Mouse (Mus musculus): ENCODE data around the gene Kcp.

Kcp gene

DNA sequence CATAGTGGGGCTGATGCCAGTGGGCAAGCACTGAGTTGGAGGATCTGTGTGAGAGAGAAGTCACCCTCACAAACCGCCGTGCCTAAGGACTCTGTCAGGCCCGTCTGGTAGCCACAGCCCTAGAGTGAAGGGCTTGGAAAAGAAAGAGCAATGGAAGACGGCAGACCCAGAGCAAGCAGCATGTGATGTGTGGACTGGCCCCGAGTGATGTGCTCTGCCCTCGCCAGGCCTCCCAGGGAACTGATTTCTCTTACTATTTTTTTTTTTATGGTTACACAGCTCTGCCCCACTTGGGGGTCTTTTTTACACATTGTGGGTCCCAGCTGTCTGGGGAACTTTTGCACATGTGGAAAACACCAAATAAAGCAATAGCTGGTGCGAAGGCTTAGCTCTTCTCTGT, 46.2 kb downstream of the Kcp start:
- no peak for DNase-seq

DNA sequence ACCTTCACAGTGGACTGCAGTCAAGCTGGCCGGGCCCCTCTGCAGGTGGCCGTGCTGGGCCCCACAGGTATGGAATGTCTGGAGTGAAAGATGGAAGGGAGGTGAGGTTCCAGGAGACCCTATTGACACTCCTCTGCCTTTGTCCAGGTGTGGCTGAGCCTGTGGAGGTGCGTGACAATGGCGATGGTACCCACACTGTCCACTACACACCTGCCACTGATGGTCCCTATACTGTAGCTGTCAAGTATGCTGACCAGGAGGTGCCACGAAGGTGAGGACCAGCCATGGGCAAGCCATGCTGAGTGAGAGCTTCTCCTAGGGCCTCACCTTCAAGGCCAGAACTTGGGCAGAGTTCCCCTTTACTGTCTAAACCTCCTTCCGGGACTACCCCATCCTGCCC, 57.1 kb downstream of the Kcp start:
- no peak for DNase-seq

DNA sequence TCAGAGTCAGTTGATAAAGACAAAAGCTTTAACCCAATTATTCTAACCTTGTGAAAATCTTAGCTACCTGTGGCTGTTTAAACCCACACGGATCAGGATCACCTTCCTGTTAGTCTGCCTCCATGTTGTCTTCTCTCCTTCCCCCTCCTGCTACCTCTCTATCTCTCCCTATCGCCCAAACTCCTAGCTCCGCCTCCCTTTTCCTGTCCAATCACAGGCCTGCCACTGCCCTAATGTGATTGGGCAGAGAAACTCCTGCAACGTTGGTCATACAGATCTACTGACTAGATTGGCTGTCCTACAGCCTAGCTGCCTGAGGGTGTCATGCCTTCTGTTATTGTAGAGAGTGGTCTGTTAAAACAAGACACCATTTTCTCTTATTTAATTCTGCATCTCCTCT, 57.9 kb downstream of the Kcp start:
- DNase-seq = peak; percentile 22

DNA sequence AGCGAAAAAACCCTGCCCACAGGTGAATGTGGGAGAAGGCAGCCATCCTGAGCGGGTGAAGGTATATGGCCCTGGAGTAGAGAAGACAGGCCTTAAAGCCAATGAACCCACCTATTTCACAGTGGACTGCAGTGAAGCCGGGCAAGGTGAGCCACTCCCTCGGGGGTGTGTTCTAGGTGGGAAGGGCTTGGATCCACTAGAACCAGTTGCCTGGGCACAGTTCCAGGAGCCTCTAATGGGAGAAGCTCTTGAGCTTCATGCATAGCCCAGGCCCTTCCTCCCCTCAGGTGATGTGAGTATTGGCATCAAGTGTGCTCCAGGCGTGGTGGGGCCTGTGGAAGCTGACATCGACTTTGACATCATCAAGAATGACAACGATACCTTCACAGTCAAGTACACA, 62.4 kb downstream of the Kcp start:
- DNase-seq = no peak

DNA sequence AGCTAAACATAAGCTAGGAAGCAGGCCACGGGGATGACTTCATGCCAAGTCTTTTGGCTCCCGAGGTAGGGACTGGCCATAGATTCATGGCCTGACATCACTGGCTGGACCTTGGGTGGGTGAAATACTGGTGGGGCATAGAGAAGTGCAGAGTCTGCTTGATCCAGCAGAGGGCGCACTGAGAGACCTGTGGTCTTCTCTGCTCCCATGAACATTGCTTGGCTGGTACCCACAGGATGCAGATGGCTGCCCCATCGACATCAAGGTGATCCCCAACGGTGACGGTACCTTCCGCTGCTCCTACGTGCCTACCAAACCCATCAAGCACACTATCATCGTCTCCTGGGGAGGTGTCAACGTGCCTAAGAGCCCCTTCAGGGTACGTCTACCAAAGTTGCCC, 63.0 kb downstream of the Kcp start:
- DNase-seq = peak; percentile 59

DNA sequence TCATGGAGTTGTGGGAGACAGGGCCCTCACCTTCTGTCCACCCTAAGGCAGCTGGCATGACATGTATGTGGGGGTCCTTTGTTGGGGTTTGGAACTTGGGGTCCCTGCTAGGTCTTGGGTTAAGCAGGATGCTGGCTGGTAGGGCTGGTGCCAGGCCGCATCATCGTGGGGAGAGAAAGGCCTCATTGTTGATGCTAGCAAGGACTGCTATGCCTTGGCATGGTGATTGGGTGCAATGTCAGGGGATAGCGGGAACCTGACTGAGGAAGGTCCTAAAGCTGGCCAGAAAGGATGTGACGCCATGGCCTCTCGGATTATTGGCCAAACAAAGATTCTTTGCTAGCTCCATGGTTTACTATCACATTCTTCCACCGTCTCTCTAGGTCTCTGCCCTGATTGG, 68.0 kb downstream of the Kcp start:
- no peak for DNase-seq

DNA sequence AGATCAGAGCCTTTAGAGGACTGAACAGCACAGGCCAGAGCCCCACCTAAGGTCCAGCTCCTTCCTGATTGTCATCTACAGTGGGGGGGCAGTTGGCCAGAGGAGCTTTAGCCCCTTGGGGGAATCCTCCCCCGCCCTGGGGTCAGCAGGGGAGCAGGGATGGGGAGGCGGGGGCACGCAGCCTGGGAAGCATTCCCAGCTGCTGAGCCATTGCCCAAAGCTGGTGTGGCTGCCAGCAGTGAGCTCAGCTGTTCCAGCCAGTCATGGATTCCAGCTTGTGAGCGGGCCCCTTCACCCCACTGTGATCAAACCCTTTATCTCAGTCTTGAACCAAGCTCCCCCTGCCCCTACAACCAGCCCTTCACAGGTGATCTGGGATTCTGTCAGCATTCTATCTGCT, 68.5 kb downstream of the Kcp start:
- no peak for DNase-seq

DNA sequence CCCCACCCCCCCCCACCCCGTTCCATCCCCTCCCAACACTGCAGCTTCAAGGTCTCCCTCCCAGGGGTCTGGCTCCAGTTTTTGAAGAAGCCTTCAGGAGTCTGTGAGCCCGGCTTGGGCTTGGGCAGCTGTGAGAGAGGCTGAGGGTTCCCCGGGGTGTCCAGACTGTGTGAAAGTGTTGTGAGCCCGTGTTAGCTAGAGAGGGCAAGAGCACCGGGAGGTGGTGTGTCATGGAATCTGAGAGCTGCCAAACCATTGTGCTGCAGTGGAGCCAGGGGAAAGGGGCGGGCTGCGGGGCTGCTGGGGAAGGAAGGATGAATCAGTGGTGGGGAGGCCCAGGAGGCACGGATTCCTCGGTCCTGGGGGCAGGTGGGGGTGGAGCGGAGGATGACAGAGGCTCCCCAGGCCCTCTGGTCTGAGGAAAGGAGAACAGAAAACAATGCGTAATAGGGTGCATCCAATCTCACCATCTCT, 71.3 kb downstream of the Kcp start:
- peak; percentile 51 for DNase-seq

DNA sequence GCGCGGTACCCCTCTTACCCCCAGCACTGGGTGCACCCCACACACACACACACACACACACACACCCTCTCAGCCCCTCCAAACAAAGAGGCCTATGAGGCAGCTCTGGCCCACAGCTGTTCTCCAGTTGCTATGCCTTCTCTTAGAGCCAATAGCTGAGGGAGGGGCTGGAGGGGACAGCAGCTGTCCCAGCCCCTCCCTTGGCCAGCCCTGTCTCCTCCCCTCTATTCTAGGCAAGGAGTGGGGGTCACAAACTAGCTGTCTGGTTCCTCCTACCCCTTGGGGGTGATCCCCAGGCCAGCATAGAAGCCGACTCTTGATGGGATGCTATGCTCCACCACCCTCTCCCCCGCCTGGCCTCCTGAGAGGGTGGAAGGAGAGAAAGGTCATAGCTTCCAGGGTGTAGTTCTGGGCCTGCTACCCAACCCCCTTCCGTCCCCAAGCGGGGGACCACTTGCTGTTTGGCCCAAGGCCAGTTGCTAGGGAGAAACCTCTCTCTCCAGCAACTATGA, 71.8 kb downstream of the Kcp start:
- peak; percentile 55 for DNase-seq

DNA sequence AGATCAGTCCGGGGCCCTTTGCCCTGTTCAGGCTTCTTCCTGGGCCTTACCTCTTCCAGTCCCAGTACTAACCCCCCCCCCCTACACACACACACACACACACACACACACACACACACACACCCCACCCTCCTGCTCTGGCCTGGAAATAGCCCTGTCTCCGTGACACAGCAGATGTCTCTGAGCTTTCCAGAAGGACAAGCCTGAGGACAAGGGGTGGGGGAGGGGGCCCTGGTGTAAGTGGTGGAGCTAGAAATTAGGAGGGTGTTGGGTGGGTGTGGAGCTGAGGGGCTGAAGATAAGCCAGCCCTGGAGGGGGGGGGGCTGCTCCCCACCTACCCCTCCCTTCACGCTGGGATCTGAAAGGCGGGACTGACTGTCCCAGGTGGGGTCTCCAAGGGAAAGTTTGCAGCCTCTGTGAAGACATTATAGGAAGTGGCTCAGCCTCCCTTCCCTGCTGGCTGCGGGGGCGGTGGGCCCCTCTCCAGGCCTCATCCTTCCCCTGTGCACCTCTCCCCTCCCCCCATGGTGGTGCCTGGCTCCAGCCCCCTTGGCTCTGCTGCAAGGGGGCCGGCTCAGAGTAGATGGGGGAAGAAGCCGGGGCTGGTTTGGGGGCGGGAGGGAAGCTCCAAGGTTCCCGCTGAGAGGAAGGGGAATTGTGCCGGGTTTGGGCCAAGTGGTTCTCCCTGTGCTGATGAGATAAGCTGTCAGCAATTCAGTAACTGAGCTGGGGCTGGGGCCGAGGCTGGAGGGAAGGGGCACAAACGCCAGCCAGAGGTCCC, 72.7 kb downstream of the Kcp start:
- DNase-seq = peak; percentile 79

DNA sequence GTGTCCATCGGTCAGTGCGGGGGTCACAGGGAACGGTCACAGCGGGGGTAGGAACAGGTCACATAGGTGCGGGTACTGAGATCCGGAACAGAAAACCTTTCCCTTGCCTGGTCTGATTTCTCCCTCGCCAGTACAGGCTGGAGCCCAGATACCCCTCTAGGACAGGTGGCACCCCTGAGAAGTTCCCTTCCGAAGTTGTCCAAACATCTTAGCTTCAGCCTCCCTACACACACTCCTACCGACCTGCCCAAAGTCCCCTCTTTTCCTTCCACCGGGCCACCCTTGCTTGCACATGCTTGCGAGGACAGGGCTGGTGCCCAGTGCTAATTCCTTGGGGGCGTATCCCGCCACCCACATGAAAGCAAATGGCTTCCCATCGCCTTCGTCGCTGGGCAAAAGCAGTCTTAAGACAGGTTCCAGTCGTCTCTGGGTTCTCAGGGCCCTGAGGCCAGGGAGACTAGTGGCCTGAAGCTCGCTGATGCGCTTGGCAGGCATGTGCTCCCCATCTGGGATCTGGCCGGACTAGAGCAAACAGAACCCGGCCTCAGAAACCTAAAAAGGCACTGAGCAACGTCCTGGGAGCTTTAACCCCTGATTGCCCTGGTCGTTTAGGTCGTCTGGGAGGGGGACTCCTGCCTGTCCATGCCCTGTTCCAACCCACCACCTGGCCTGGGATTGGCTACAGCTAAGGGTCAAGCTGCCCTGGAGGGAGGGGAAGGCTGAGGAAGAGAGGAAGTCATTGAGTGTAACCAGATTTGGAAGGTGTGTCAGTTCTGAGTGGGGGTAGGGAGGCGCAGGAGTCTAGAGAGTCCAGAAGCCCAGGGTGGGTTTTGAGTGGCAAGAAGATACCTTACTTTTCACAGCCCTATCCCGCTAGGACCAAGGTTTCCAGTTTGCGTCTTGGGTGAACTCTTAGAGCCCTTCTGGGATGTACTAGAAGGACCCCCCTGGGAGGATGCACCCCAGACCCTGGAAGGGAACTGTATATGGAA, 73.7 kb downstream of the Kcp start:
- no peak for DNase-seq

DNA sequence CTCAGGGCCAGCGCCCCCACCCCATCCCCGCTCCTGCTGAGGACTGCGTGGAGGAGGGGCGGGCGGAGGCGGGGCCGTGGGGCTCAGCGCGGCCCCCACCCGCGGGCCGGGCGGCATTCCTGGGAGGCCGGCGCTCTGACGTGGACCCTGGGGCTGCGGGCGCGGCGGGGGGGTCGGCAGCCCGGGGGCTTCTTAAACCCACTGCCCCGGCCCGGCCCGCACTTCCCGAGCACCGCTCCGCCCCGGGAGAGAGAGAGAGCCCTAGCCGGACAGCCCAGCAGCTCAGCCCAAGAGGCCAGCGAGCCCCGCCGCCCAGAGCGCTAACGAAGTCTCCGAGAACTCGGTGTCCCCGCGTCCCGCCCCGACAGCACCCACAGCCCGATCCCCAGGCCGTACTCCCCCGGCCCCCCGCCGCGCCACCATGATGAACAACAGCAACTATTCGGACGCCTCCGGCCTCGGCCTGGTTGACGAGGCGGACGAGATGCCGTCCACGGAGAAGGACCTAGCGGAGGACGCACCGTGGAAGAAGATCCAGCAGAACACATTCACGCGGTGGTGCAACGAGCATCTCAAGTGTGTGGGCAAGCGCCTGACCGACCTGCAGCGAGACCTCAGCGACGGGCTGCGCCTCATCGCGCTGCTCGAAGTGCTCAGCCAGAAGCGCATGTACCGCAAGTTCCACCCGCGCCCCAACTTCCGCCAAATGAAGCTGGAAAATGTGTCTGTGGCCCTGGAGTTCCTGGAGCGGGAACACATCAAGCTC, 74.5 kb downstream of the Kcp start, which contains the start of gene Flnc:
Gene Flnc, plus strand, starts transcription at position 219 of the 766 bp plus-strand sequence.
- DNase-seq = peak; percentile 49

DNA sequence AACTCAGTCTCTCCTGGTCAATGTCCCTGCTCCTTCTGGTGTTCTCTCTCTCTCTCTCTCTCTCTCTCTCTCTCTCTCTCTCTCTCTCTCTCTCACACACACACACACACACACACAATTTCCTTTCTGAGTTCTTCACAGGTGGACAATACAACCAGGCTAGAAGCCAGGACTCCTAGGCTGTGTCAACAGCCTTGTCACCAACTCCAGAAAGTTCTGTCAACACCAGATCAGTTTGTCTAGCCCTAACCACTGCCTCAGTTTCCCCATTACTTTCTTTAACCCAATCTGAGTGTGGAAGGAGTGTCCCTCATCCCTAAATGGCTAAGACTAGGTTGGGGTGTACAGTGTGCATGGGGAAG, 75.1 kb downstream of the Kcp start:
- no peak for DNase-seq

DNA sequence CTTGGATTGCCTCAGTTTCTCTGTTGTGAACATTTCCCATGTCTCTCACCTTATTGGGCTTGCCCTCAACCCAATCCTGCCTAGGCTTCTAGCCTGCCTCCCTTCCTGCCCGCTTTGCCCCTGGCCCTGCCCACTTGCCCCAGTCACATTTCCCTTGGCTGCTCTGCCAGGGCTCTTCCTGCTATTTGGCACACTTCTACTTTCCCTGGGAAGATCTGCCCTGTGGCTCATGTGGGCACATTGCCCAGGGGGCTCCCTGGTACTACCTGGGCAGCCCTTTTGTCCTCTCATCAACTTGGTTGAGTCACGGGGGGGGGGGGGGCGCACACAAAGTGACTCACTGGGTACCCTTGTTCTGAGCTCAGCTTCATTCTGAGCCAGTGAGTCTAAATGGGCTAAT, 75.6 kb downstream of the Kcp start:
- DNase-seq = no peak

DNA sequence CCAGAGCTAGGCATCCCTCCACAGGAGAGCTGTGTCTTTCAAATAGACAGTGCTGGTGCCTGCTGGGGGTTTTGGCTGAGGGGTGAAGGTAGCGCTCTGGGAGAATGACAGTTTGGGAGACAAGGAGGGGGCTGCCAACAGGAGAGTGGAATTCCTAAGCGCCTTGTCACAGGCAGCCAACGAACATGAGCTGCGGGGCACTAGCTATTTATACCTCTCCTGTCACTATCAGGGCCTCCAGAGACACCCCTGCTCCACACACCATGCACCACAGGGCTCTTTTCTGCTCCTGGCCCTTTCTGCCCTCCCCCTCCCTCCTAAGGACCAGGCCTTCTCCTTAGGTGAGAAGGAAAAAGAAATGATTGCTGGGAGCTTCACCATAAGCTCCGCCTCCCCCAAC, 76.3 kb downstream of the Kcp start:
- DNase-seq = no peak

DNA sequence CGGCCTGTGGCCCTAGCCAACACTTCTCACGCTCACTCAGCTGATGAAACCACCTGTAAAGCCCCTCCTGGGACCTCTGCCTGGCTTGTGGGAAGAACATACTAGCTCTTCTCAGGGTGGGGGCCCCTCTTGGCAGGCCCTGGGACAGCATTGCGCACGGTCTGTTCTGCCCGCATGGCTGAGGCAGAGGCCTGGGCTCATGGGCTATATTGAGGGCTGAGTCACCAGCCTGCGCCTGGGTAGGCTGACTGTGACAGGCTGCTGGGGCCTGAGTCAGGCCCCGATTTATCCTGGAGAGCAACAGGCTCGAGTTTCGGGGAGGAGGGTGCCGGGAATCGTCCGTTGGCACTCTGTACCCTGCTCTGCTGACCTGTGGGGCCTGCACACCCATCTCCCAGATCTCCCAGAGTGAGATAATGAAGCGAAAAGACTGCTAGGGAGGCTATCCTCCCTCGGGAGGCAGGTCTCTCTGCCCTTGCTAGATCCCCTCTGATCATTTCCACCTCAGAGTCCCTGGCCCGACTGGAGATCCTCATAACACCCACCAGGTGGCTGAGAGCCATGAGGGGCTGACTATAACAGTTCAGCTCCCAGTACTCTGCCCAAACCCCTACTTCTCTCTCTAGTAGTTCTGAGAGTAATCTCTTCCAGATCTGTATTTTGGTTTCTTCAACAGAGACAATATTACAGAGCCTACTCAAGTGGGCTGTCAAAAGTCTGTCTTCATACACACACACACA, 76.9 kb downstream of the Kcp start:
- DNase-seq = no peak

DNA sequence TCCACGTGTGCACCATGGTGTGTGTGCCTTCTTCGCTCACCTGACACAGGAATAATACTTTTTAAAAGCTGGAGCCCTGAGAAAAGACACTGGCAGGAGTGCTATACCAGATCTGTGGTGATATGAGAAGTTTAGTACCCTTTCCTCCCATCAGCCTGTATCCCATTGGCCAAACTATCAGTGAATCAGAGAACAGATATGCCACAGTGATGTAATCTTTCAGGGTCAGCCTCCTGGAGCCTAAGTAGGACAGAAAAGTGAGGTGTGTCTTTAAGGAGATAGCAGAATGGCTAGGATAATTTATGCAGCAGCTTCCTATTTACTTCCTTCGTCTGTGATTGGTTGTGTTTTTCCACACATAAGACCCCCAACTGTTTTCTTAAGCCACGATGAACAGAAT, 79.6 kb downstream of the Kcp start:
- no peak for DNase-seq

DNA sequence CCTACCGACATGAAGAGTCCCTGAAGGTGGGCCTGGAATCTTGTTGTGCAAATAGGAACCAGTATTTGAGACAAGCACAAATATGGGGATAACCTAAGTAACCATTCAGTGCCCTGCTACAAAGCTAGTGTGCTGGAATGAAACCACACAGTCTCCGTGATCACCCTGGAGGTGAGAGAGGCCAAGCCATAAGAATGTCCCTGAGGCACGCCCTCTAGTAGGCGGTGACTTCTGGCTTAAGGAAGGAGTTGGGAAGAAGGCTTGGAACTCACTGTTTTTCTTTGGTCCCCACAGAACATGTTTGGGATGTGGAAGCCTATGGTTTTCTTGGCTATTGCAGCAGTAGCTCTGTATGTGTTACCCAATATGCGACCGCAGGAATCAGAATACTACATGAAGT, 81.4 kb downstream of the Kcp start:
- DNase-seq = no peak

DNA sequence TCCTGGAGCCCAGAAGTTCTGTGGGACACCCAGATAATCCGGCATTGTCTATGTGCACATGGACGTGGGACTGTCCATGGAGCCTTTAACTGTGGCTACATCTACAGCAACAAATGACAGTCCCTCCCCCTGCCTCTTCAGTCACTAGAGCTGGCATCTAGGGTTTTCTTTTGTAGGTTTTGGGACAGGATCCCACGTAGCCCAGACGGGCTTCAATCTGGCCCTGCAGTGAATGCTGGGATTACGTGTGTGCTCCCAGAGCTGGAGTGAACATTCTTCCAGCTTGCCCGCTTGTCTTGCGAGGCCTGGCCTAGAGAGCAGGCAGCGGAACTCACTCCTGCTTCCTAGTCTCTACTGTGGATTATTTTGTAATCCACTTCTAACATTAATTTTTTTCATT, 82.6 kb downstream of the Kcp start:
- DNase-seq = no peak

All from retina, postnatal 1 day (tissue).